Mouse (Mus musculus) limb, embryonic 10.5 days (tissue): ENCODE data around the gene Mrps7. TPM values are rescaled to one million over a fixed set of nuclear protein-coding genes. Genes with fewer than 3 reads are reported as not detected.
"Not testable (repeated sequence)": the region's sequence is repeated elsewhere in the genome, so short reads cannot be mapped to it uniquely, and the experiment has no call there.

Source experiments
- DNase-seq: peaks from one replicate; pipeline ENCODE4 v3.0.0-alpha.2; 2017; ENCODE audit warnings: low spot score
- H3K27ac ChIP-seq: fragments of 300-500 bp; sonication (generic); 2 replicates; pipeline ENCODE4 v1.5.1; 2016; ENCODE audit warnings: mild to moderate bottlenecking
- H3K27me3 ChIP-seq: fragments of 300-500 bp; sonication (generic); 2 replicates; pipeline ENCODE4 v1.6.1; 2016; ENCODE audit warnings: low read depth, mild to moderate bottlenecking; ENCODE audit not compliant: poor library complexity, severe bottlenecking
- H3K36me3 ChIP-seq: fragments of 300-500 bp; sonication (generic); 2 replicates; pipeline ENCODE4 v1.6.1; 2016; ENCODE audit warnings: mild to moderate bottlenecking, moderate library complexity
- H3K4me1 ChIP-seq: fragments of 300-500 bp; sonication (generic); 2 replicates; pipeline ENCODE4 v1.6.1; 2016
- H3K4me3 ChIP-seq: fragments of 300-500 bp; sonication (generic); 2 replicates; pipeline ENCODE4 v1.5.1; 2016; ENCODE audit warnings: mild to moderate bottlenecking, moderate library complexity
- H3K9me3 ChIP-seq: fragments of 300-500 bp; sonication (generic); replicated peaks from 2 replicates; pipeline ENCODE4 v1.6.1; 2016; ENCODE audit warnings: mild to moderate bottlenecking
- WGBS: fragments of 180-500 bp; shearing (Covaris S2); methylation state at CpG from one replicate; pipeline ENCODE4 v1.1.7; 2016; 5-methylcytosine and 5-hydroxymethylcytosine counted together
- polyA plus RNA-seq: library from polyadenylated mRNA; unstranded; fragments of >200 nt; fragmentation: Nextera tagmentation; extraction: Ambion mirVana; gene quantifications from 2 replicates; pipeline ENCODE4 v1.2.1, GENCODE M21; 2016

The Mrps7 gene
- polyA plus RNA-seq, 1 experiment from 2014 or later: 108 TPM

DNA sequence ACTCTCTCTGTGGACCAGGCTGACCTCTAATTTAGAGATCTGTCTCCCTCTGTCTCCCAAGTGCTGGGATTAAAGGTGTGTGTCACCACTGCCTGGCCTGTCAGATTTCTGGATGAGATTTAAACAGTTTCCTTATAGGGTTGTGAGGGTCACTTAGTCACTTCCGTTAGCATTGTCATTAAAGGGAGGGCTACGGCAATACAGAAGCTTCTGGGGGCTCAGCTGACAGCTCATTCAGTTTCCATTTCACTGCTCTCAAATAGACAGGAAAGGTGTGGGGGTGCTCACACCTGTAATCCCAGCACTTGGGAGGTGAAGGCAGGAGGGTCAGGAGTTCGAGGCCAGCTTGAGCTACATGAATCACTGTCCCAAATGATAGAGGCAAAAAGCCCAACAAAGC lies 33.2 kb downstream of the Mrps7 start:
- Histone ChIP-seq H3K4me1 (peaks cover 9% of the 10 kb centered on the region), H3K9me3 (no peaks in the 10 kb centered on the region), H3K27ac (no peak overlapping the region), H3K4me3 (no peak overlapping the region), H3K36me3 (0 out of 2 replicates have a peak, but pooled peaks cover under 1% of the 10 kb centered on the region), H3K27me3 (no peaks in the 10 kb centered on the region)
- 81% methylated on average over 3 of the region's 3 CpGs for WGBS
- no peak for DNase-seq

DNA sequence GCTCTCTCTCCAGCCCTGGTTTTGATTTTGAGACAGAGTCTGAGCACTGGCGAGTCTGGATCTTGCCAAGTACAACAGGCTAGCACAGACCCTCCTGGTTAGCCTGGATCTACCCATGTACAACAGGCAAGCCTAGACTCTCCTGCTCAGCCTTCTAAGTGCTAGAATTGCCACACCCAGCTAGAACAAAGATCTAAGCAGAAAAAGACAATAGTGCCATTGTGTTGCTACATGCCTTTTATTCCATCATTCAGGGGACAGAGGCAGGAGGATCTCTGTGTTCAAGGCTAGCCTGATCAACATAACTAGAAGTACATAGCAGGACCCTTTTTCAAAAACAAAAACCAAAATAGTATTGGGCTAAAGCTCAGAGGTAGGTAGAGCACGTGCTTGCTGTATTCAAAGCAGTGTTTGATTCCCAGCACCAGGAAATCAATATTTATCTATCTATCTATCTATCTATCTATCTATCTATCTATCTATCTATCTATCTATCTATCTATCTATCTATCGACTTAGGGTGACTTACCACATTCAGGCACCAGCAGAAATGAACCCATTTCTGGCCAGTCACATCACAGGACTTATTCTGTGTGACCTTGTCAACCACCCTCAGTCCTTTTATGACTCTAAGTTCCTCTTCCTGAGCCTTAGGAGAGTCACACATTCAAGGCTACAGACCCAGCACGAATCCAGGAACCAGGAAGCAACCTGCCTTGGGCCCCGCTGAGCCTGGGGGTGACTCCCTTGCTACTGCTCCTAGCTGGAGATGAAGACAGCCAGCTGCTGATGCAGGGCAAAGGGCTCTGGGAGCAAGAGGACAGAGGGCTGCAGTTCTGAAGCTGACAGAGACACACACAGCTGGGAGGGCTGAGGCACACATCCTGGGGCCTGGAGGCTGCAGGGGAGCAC lies 35.0 kb downstream of the Mrps7 start:
- H3K36me3 ChIP-seq: peaks cover 13% of the 10 kb centered on the region
- H3K9me3 ChIP-seq: no peaks in the 10 kb centered on the region
- no peak for DNase-seq
- no peaks in the 10 kb centered on the region for H3K27me3 ChIP-seq
- peak overlapping the region; percentile 36; the same call in 1 of the 2 replicates for H3K27ac ChIP-seq
- peaks cover 9% of the 10 kb centered on the region for H3K4me1 ChIP-seq
- H3K4me3 ChIP-seq: no peak overlapping the region
- WGBS: 81% methylated on average over 5 of the region's 5 CpGs

DNA sequence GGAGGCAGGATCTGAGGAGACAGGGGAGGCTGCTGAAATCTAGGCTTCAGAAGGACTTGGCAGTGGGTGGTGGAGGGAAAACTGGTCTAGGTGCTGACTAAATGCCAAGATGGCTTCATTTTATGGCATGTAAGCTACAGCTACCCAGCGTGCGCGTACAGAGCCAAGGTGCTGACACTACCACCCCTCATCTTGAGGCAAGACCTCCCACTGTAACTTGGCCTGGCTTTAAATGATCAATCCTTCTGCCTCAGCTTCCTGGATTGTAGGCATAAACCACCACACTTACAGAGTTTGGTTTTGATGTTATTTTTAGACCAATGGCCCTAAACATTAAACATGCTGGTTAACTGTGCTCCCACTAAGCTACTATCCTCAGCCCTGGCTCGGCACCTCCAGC lies 35.8 kb downstream of the Mrps7 start:
- WGBS: 83% methylated on average over 4 of the region's 4 CpGs
- peaks cover 9% of the 10 kb centered on the region for H3K4me1 ChIP-seq
- no peak overlapping the region for H3K27ac ChIP-seq
- no peaks in the 10 kb centered on the region for H3K27me3 ChIP-seq
- DNase-seq: no peak
- no peak overlapping the region for H3K4me3 ChIP-seq
- H3K9me3 ChIP-seq: no peaks in the 10 kb centered on the region
- H3K36me3 ChIP-seq: peaks cover 20% of the 10 kb centered on the region

DNA sequence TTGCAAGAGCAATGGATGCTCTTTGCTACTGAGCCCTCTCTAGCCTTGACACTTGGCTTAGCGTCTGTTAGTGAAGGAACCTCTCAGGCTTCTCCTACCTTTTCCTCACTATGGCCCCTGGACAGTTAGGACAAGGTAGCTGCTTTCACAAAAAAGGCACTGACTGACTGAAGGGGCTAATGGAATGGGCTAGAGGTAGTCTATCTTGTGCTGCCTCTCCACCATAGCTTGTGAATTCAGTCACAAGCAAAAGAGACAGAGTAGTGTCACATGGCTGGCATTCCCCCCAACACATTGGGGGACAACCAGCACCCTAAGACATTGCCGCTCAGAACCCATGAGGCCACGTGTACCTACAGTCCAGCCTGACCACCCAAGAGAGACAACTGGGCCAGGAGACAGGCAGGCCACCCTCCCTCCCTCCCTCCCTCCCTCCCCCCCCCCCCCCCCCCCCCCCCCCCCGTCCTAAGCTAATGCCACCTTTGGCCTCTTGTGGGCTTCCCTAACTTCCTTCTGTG lies 36.6 kb downstream of the Mrps7 start:
- 90% methylated on average over 3 of the region's 4 CpGs for whole genome bisulfite sequencing
- H3K4me1 ChIP-seq: peaks cover 9% of the 10 kb centered on the region
- H3K9me3 ChIP-seq: no peaks in the 10 kb centered on the region
- H3K27me3 ChIP-seq: no peaks in the 10 kb centered on the region
- no peak overlapping the region for H3K27ac ChIP-seq
- H3K4me3 ChIP-seq: no peak overlapping the region
- no peak for DNase-seq
- peaks cover 28% of the 10 kb centered on the region for H3K36me3 ChIP-seq

DNA sequence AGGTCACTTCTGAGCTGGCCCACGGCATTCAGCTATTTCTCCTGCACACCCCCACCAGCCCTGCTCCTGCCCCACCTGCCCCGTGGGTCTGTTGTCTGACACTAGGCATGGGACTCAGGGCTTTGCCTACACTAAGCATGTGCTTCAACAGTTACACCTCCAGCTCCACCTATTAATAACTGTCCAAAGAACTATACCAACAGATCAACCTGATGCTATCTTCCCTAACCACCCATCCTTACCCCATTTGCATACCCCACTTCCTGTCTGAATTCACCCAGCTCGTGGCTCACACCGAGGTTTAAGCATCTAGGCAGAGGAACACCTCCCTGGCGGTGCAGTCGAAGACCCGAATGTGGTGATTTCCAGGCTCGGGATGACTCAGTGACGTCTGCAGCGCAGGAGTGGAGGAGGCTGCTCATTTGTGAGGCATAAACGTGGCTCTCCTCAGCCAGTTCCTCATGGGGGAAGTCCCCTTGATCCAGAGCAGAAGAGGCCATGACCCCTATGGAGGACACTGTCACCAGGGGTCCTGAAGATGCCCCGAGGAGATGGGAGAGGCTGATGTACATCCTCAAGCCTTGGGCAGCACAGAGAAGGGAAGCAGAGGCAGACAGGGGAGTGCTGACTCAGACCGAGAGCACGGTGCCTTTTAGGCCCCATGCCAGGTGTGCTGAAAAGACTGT lies 37.4 kb downstream of the Mrps7 start:
- no peak for DNase-seq
- Histone ChIP-seq H3K4me1 (peaks cover 9% of the 10 kb centered on the region), H3K27me3 (no peaks in the 10 kb centered on the region), H3K27ac (no peak overlapping the region), H3K4me3 (no peak overlapping the region), H3K36me3 (peaks cover 34% of the 10 kb centered on the region), H3K9me3 (no peaks in the 10 kb centered on the region)
- 58% methylated on average over 14 of the region's 14 CpGs for WGBS

DNA sequence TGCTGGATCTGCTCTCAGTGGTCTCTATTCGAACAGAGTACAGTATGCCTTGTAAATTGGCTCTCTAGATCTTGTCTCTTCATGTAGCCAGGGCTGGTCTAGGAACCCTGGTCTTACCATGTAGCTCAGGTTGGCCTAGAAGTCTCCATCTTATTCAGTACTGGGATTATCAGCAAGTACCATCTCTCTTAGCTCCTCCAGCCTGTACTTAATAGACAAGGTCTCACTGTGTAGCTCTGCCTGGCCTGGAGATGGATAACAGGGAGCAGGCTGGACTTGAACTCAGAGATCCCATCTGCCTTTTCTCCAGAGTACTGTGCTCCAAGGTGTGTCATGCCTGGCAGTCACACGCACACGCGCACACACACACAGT lies 37.9 kb downstream of the Mrps7 start:
- Histone ChIP-seq H3K27me3 (no peaks in the 10 kb centered on the region), H3K4me3 (no peak overlapping the region), H3K9me3 (no peaks in the 10 kb centered on the region), H3K4me1 (peaks cover 9% of the 10 kb centered on the region), H3K36me3 (peaks cover 39% of the 10 kb centered on the region), H3K27ac (no peak overlapping the region)
- no peak for DNase-seq
- 89% methylated on average over 4 of the region's 4 CpGs for WGBS

DNA sequence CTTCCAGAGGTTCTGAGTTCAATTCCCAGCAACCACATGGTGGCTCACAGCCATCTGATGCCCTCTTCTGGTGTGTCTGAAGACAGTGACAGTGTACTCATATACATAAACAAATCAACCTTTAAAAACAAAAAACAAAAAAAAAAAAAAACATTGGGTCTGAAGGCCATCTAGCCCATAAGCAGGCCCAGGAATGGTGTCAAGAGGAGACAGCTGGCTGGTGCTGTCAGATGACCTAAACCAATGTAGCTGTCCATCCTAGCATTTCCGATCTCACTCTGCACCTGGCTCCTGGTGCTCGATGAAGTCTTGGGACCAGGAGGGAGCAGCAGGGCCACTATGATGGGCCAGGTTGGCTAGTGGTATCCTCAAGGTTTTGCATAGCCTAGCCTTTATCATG lies 39.0 kb downstream of the Mrps7 start:
- 87% methylated on average over 2 of the region's 2 CpGs for WGBS
- DNase-seq: no peak
- H3K4me1 ChIP-seq: peaks cover 9% of the 10 kb centered on the region
- H3K27ac ChIP-seq: no peak overlapping the region
- peaks cover 46% of the 10 kb centered on the region for H3K36me3 ChIP-seq
- no peaks in the 10 kb centered on the region for H3K9me3 ChIP-seq
- no peak overlapping the region for H3K4me3 ChIP-seq
- H3K27me3 ChIP-seq: no peaks in the 10 kb centered on the region

DNA sequence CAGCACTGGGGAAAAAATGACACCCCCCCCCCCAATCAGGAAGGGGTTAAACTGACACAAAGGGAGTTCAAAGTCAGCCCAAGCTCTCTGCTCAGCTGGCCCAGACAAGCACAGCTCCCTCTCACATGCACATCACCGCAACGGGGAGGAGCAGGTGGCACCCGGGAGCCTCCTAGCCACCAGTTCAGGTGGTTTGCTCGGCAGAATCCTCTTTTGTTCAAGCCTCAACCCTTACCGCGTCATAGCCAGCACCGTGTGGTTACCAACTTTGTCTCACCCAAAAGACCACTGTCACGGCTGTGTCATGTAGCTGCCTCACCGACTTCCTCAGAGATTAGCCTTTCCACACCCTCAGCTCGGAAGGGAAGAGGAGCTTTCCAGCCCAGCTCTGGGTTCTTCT lies 39.5 kb downstream of the Mrps7 start:
- Histone ChIP-seq H3K9me3 (no peaks in the 10 kb centered on the region), H3K4me3 (no peak overlapping the region), H3K27me3 (no peaks in the 10 kb centered on the region), H3K36me3 (peaks cover 52% of the 10 kb centered on the region), H3K27ac (no peak overlapping the region), H3K4me1 (peaks cover 9% of the 10 kb centered on the region)
- WGBS: 76% methylated on average over 10 of the region's 10 CpGs
- no peak for DNase-seq

DNA sequence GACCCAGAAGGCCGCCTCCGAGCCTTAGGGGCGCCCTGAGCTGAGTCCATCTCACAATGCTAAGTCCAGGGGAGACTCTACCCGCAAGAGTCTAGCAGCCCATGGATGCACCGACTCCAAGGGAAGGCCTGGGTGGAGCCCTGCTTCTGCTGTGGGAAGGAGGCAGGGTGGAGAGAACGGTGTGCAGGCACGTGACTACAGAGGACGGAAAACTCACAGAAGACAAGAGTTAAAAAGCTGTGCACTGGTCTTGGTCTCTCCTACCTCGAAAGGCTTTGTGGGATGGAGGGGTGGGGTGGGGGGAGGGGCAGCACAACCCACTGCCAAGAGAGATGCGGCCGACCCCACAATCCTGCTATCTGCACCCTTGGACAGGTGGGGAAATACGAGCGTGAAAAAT lies 40.6 kb downstream of the Mrps7 start:
- H3K27ac ChIP-seq: no peak overlapping the region
- H3K9me3 ChIP-seq: no peaks in the 10 kb centered on the region
- no peak for DNase-seq
- WGBS: 94% methylated on average over 13 of the region's 13 CpGs
- peaks cover 61% of the 10 kb centered on the region for H3K36me3 ChIP-seq
- peaks cover 5% of the 10 kb centered on the region for H3K4me1 ChIP-seq
- no peak overlapping the region for H3K4me3 ChIP-seq
- no peaks in the 10 kb centered on the region for H3K27me3 ChIP-seq

DNA sequence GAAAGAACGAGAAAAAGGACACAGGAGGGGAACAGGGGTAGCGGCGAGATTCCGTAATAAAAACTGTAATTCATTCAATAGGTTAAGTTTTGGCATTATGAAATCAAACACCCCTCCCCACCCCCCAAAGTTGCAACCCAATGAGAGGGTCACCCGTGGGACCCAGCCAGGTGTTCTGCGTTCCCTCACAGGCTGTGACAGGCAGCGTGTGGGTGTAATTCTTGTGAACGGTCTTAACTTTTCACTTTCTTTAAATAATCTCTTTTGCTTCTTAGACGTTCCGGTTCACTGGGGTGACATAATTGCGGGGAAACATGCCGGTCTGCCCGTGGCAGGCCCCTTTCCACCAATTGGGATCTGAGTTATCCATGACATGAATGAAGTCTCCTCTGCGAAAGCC lies 41.8 kb downstream of the Mrps7 start:
- H3K36me3 ChIP-seq: peaks cover 70% of the 10 kb centered on the region

DNA sequence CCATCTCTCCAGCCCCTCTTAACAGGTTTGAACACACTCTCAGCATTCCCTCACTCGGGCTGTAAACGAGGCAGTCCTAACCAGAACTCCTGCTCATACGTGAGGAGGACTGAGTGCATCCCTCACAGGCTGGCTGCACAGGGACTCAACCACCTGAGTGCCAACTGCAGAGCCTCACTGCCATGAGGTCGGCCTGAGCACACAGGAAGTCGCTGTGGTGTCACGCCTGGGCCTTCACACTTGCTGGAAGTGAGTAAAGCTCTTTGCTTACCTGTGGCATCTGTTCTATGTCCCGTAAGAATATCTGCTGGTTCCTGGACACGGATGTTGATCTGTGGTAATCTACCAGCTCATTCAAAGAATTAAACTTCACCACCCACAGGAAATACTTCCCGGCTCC lies 42.7 kb downstream of the Mrps7 start:
- Histone ChIP-seq H3K36me3 (peaks cover 76% of the 10 kb centered on the region), H3K27ac (no peak overlapping the region), H3K4me3 (no peak overlapping the region), H3K9me3 (no peaks in the 10 kb centered on the region), H3K27me3 (no peaks in the 10 kb centered on the region), H3K4me1 (peaks cover under 1% of the 10 kb centered on the region; the same call in 1 of the 2 replicates)
- 91% methylated on average over 9 of the region's 9 CpGs for WGBS
- no peak for DNase-seq

More for the DNA sequence above, 41.8 kb downstream of the Mrps7 start:
- H3K4me1 ChIP-seq, H3K27me3 ChIP-seq, H3K27ac ChIP-seq, H3K4me3 ChIP-seq, DNase-seq, H3K9me3 ChIP-seq: not testable (repeated sequence)
- WGBS: 95% methylated on average over 14 of the region's 14 CpGs

DNA sequence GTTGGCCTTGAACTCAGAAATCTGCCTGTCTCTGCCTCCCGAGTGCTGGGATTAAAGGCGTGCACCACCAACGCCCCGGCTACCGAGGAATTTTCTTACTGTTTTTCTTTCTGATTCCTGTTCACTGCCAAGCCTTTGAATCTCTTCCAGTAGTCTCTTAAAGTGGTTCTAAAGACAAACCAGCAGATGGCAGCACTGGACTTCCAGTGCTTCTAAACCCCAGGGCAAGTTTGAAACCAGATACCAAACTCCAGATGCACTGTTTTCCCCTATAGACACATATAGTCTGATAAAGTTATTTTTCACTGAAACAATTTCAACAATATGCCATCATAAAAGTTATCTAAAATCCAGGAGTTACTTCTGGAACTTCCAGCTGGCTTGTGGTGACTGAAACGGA lies 43.7 kb downstream of the Mrps7 start:
- no peaks in the 10 kb centered on the region for H3K27me3 ChIP-seq
- H3K9me3 ChIP-seq: no peaks in the 10 kb centered on the region
- no peak overlapping the region for H3K27ac ChIP-seq
- peak; percentile 42 for DNase-seq
- H3K36me3 ChIP-seq: peaks cover 76% of the 10 kb centered on the region
- no peak overlapping the region for H3K4me3 ChIP-seq
- H3K4me1 ChIP-seq: no peaks in the 10 kb centered on the region
- 75% methylated on average over 6 of the region's 6 CpGs for WGBS

DNA sequence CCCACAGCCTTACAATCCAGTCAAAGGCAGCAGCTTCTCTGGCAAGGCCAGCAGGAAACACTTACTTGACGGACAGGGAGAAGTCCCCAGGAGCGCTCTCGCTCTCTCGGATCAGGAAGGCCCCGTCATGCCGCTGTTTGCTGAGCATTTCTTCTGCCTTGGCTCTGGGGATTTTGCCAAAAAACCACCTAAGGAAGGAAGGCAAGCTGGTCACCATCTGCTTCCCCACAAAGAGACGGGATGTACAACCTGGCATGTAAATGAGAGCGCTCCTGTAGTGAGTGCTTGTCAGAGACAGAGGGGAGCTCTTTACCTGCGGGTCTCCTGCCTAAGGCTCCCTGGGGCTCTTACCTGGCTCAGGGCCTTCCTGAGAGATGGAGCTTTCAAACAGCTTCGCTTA lies 46.0 kb downstream of the Mrps7 start:
- H3K36me3 ChIP-seq: peaks cover 75% of the 10 kb centered on the region

More for the DNA sequence above, 46.0 kb downstream of the Mrps7 start:
- DNase-seq: no peak
- no peaks in the 10 kb centered on the region for H3K9me3 ChIP-seq
- WGBS: 79% methylated on average over 10 of the region's 10 CpGs
- H3K4me1 ChIP-seq: no peaks in the 10 kb centered on the region
- no peak overlapping the region for H3K4me3 ChIP-seq
- no peak overlapping the region for H3K27ac ChIP-seq
- H3K27me3 ChIP-seq: no peaks in the 10 kb centered on the region
